In genomic region chr5:142904208-142905037, GRCm38 (mm10) we compare ENCODE assay signal across 8 mouse cellular contexts. TPM values are rescaled to one million over a fixed set of nuclear protein-coding genes. Genes with fewer than 3 reads are reported as not detected.
DNase-seq lines count a peak whose midpoint lies in the region; ATAC-seq lines count a peak whose summit lies in the region.

No protein-coding gene starts in this region.

- peak; percentile 39 for DNase-seq in adrenal gland, adult 2 months
- DNase-seq in adrenal gland, postnatal 10 days: no peak
- DNase-seq in thymus, postnatal 25 days: peak; percentile 27
- DNase-seq in thymus, adult 18-20 months: no peak
- no peak for DNase-seq in frontal cortex, adult 2 months (ENCODE audit: extremely low spot score in 1 of 2, low spot score in 1 of 2)
- DNase-seq in cerebellum, postnatal 36 days: no peak

- H3K4me1 ChIP-seq in intestine, embryonic 15.5 days (replicated peaks): peaks cover 38% of the 10 kb centered on the region
- H3K4me1 ChIP-seq in neural tube, embryonic 15.5 days: peaks cover 58% of the 10 kb centered on the region

- H3K9ac ChIP-seq in intestine, embryonic 15.5 days: peak overlapping the region; percentile 100
- H3K9ac ChIP-seq in neural tube, embryonic 15.5 days (replicated peaks): peak overlapping the region; percentile 100

- WGBS in intestine, embryonic 15.5 days: 60% methylated on average over 19 of the region's 19 CpGs
- WGBS in neural tube, embryonic 15.5 days: 72% methylated on average over 19 of the region's 19 CpGs

- H3K27ac ChIP-seq in intestine, embryonic 15.5 days: peak overlapping the region; percentile 100
- peak overlapping the region; percentile 100 for H3K27ac ChIP-seq in neural tube, embryonic 15.5 days (replicated peaks)

- no peaks in the 10 kb centered on the region for H3K27me3 ChIP-seq in intestine, embryonic 15.5 days (replicated peaks)
- no peaks in the 10 kb centered on the region for H3K27me3 ChIP-seq in neural tube, embryonic 15.5 days (replicated peaks)

- H3K4me3 ChIP-seq in intestine, embryonic 15.5 days (replicated peaks): peak overlapping the region; percentile 94
- H3K4me3 ChIP-seq in neural tube, embryonic 15.5 days (replicated peaks): peak overlapping the region; percentile 89

- peak overlapping the region; percentile 67 for H3K4me2 ChIP-seq in intestine, embryonic 15.5 days (replicated peaks)
- peak overlapping the region; percentile 66 for H3K4me2 ChIP-seq in neural tube, embryonic 15.5 days

- H3K36me3 ChIP-seq in intestine, embryonic 15.5 days: peaks cover 34% of the 10 kb centered on the region
- peaks cover 56% of the 10 kb centered on the region for H3K36me3 ChIP-seq in neural tube, embryonic 15.5 days

- ATAC-seq in intestine, embryonic 15.5 days: no peak
- ATAC-seq in neural tube, embryonic 15.5 days (ENCODE audit: low FRiP score): no peak

- H3K9me3 ChIP-seq in intestine, embryonic 15.5 days: no peaks in the 10 kb centered on the region
- no peaks in the 10 kb centered on the region for H3K9me3 ChIP-seq in neural tube, embryonic 15.5 days (replicated peaks)

RNA-seq across cellular contexts. Expression of gene Actb, which starts 2.1 kb away (rescaled TPM):
- total RNA-seq in adrenal gland, adult 2 months (2021): 1,000 to 10,000 TPM; 3,681 to 3,786 TPM
- polyA plus RNA-seq in adrenal gland, adult 2 months (2012; rRNA removed): 3,805 and 4,221 TPM in 2 replicates
- 1,000 to 10,000 TPM; 2,913 to 2,936 TPM for total RNA-seq in adrenal gland, postnatal 10 days (2021)
- 14,579 and 17,104 TPM in 2 replicates for polyA plus RNA-seq in intestine, embryonic 15.5 days (2015; fragmentation: Nextera tagmentation; extraction: Ambion mirVana)
- 12,525 and 12,918 TPM in 2 replicates for polyA plus RNA-seq in neural tube, embryonic 15.5 days (2015; fragmentation: Nextera tagmentation; extraction: Ambion mirVana)
- polyA plus RNA-seq in frontal cortex, adult 2 months (2012; rRNA removed): 2,513 and 2,530 TPM in 2 replicates

RNA-seq across cellular contexts. Expression of gene Fbxl18, which starts 9.2 kb away (rescaled TPM):
- total RNA-seq in adrenal gland, adult 2 months (2021): 10 to 100 TPM in 1 of 2 experiments, 1 to 10 TPM in 1; 9.6 to 11.4 TPM
- polyA plus RNA-seq in adrenal gland, adult 2 months (2012; rRNA removed): 42.3 and 44.3 TPM in 2 replicates
- total RNA-seq in adrenal gland, postnatal 10 days (2021): 10 to 100 TPM in 1 of 2 experiments, 1 to 10 TPM in 1; 9.4 to 12.7 TPM
- polyA plus RNA-seq in intestine, embryonic 15.5 days (2015; fragmentation: Nextera tagmentation; extraction: Ambion mirVana): 11.1 and 11.4 TPM in 2 replicates
- 29.4 TPM in 2 replicates for polyA plus RNA-seq in neural tube, embryonic 15.5 days (2015; fragmentation: Nextera tagmentation; extraction: Ambion mirVana)
- polyA plus RNA-seq in frontal cortex, adult 2 months (2012; rRNA removed): 20.2 and 22.4 TPM in 2 replicates

RNA-seq across cellular contexts. Expression of gene Fscn1, which starts 55.7 kb away (rescaled TPM):
- 10 to 100 TPM; 24.6 to 42.9 TPM for total RNA-seq in adrenal gland, adult 2 months (2021)
- polyA plus RNA-seq in adrenal gland, adult 2 months (2012; rRNA removed): 129 and 134 TPM in 2 replicates
- total RNA-seq in adrenal gland, postnatal 10 days (2021): 100 to 1,000 TPM in 1 of 2 experiments, 10 to 100 TPM in 1; 85.6 to 125 TPM
- 140 and 170 TPM in 2 replicates for polyA plus RNA-seq in intestine, embryonic 15.5 days (2015; fragmentation: Nextera tagmentation; extraction: Ambion mirVana)
- 385 and 432 TPM in 2 replicates for polyA plus RNA-seq in neural tube, embryonic 15.5 days (2015; fragmentation: Nextera tagmentation; extraction: Ambion mirVana)
- polyA plus RNA-seq in frontal cortex, adult 2 months (2012; rRNA removed): 304 and 315 TPM in 2 replicates

Comparison
In these comparisons a context has a peak if more than half of its experiments do, and no peak if none do; other contexts are left out.
1. DNase-seq: peak in adrenal gland, adult 2 months (single experiment) and thymus, postnatal 25 days (single experiment); none in adrenal gland, postnatal 10 days (single experiment), thymus, adult 18-20 months (0 of 2), frontal cortex, adult 2 months (0 of 2) and cerebellum, postnatal 36 days (0 of 2).